In genomic region chr15:38589675-38590074, GRCm38 (mm10) we compare ENCODE assay signal across 18 mouse cellular contexts.
DNase-seq lines count a peak whose midpoint lies in the region; ATAC-seq and TF ChIP-seq lines count a peak whose summit lies in the region.
"Had no signal": no experiment of that assay in that cellular context is flagged by ENCODE, and none has a peak within 500 bp of the region (broad histone marks: within the 10 kb centered on the region; RNA-seq: fewer than 3 reads in every experiment).

No protein-coding gene starts in this region.

- TF ChIP-seq EP300 in stomach, postnatal 0 days (optimal IDR thresholded peaks at IDR 0.05), result no peak

- H3K9ac ChIP-seq in lung, embryonic 16.5 days (ENCODE audit: low read length), result no peak overlapping the region
- H3K9ac ChIP-seq in stomach, postnatal 0 days (ENCODE audit: low read length), result no peak overlapping the region
- H3K9ac ChIP-seq: embryonic facial prominence, embryonic 12.5 days; forebrain, embryonic 13.5 days; forebrain, embryonic 15.5 days had no signal

- peaks cover 3% of the 10 kb centered on the region; the same call in 1 of the 2 replicates for H3K9me3 ChIP-seq in lung, embryonic 16.5 days (ENCODE audit: control insufficient read depth, low read length)
- H3K9me3 ChIP-seq in stomach, postnatal 0 days (ENCODE audit: control insufficient read depth, low read length), result no peaks in the 10 kb centered on the region
- H3K9me3 ChIP-seq: embryonic facial prominence, embryonic 12.5 days; forebrain, embryonic 13.5 days; forebrain, embryonic 15.5 days had no signal

- no peak for DNase-seq in lung, postnatal 4 days
- peak; percentile 45 for DNase-seq in lung, postnatal 25 days (ENCODE audit: low spot score)
- DNase-seq in lung, postnatal 10 days, result no peak
- DNase-seq in stomach, postnatal 0 days (ENCODE audit: low spot score), result peak; percentile 39
- no peak for DNase-seq in cerebellum, postnatal 36 days
- DNase-seq: adrenal gland, adult 2 months; adrenal gland, postnatal 10 days; adrenal gland, postnatal 25 days; cerebellum, adult 11 months; cerebellum, adult 18-20 months; cerebellum, adult 8-10 months; cerebellum, adult 9-11 months; cerebellum, postnatal 14 days had no signal

- no peaks in the 10 kb centered on the region for H3K27me3 ChIP-seq in lung, embryonic 16.5 days (ENCODE audit: control insufficient read depth, insufficient read depth, low read depth, low read length)
- H3K27me3 ChIP-seq in stomach, postnatal 0 days (ENCODE audit: control insufficient read depth, insufficient read depth, low read length), result no peaks in the 10 kb centered on the region
- H3K27me3 ChIP-seq: embryonic facial prominence, embryonic 12.5 days; forebrain, embryonic 13.5 days; forebrain, embryonic 15.5 days had no signal

- WGBS in lung, embryonic 16.5 days, result 72% methylated on average over 5 of the region's 5 CpGs
- WGBS in stomach, postnatal 0 days, result 78% methylated on average over 5 of the region's 5 CpGs

- no peak overlapping the region for H3K4me3 ChIP-seq in lung, embryonic 16.5 days (ENCODE audit: low read length)
- H3K4me3 ChIP-seq in stomach, postnatal 0 days (ENCODE audit: low read depth, low read length), result no peak overlapping the region
- H3K4me3 ChIP-seq: embryonic facial prominence, embryonic 10.5 days; embryonic facial prominence, embryonic 12.5 days; forebrain, embryonic 13.5 days; forebrain, embryonic 15.5 days had no signal

- no peak for TF ChIP-seq CTCF in stomach, postnatal 0 days (IDR thresholded peaks at IDR 0.05; ENCODE audit: low read depth)

- ATAC-seq in lung, embryonic 16.5 days (ENCODE audit: low read depth), result peak; percentile 59
- peak; percentile 53; the same call in 1 of the 2 replicates for ATAC-seq in stomach, postnatal 0 days (ENCODE audit: low FRiP score, low TSS enrichment)
- ATAC-seq: forebrain, embryonic 13.5 days; forebrain, embryonic 15.5 days had no signal

- no peaks in the 10 kb centered on the region for H3K36me3 ChIP-seq in lung, embryonic 16.5 days (ENCODE audit: control insufficient read depth, insufficient read depth, low read length)
- no peaks in the 10 kb centered on the region for H3K36me3 ChIP-seq in stomach, postnatal 0 days (ENCODE audit: control insufficient read depth, insufficient read depth, low read length)
- H3K36me3 ChIP-seq: embryonic facial prominence, embryonic 10.5 days; embryonic facial prominence, embryonic 12.5 days; forebrain, embryonic 15.5 days had no signal

- peaks cover 4% of the 10 kb centered on the region for H3K4me1 ChIP-seq in lung, embryonic 16.5 days (replicated peaks; ENCODE audit: control insufficient read depth, insufficient read depth, low read length)
- no peaks in the 10 kb centered on the region; the same call in 1 of the 2 replicates for H3K4me1 ChIP-seq in stomach, postnatal 0 days (replicated peaks; ENCODE audit: control insufficient read depth, insufficient read depth)
- H3K4me1 ChIP-seq: embryonic facial prominence, embryonic 12.5 days had no signal

- peak overlapping the region; percentile 20; the same call in 1 of the 2 replicates for H3K27ac ChIP-seq in lung, embryonic 16.5 days (ENCODE audit: low read length)
- no peak overlapping the region for H3K27ac ChIP-seq in stomach, postnatal 0 days (replicated peaks)
- H3K27ac ChIP-seq: embryonic facial prominence, embryonic 10.5 days; embryonic facial prominence, embryonic 12.5 days; forebrain, embryonic 13.5 days; forebrain, embryonic 15.5 days had no signal

- H3K4me2 ChIP-seq in lung, embryonic 16.5 days (ENCODE audit: low read depth, low read length), result no peak overlapping the region
- no peak overlapping the region for H3K4me2 ChIP-seq in stomach, postnatal 0 days (replicated peaks; ENCODE audit: low read depth)
- H3K4me2 ChIP-seq: embryonic facial prominence, embryonic 12.5 days; forebrain, embryonic 13.5 days; forebrain, embryonic 15.5 days had no signal

Comparison
In these comparisons a context has a peak if more than half of its experiments do, and no peak if none do; other contexts are left out.
1. DNase-seq: peak in lung, postnatal 25 days (single experiment) and stomach, postnatal 0 days (single experiment); none in lung, postnatal 4 days (0 of 2), lung, postnatal 10 days (single experiment) and cerebellum, postnatal 36 days (0 of 2).